Mouse (Mus musculus): ENCODE measurements around the gene Ston2. TPM values are rescaled to one million over a fixed set of nuclear protein-coding genes. Genes with fewer than 3 reads are reported as not detected.
"Not testable (repeated sequence)": the region's sequence is repeated elsewhere in the genome, so short reads cannot be mapped to it uniquely, and the experiment has no call there.

The Ston2 gene
- total RNA-seq, 2 experiments from 2014 or later, result 42.7 to 51.4 TPM

- peak; percentile 96 for DNase-seq
These were observed 198.1 kb downstream of the Ston2 start, which contains the start of gene Gtf2a1 for GRCm38 (mm10) chr12:91589847-91590690. TSS of gene Gtf2a1 (minus strand) at chr12:91590487.

- no peak for DNase-seq
These were observed 198.7 kb downstream of the Ston2 start for GRCm38 (mm10) chr12:91589542-91589846.

- peak; percentile 74 for DNase-seq
These were observed 199.3 kb downstream of the Ston2 start for GRCm38 (mm10) chr12:91588670-91589541.

GRCm38 (mm10) chr12:91588176-91588669 is 200.0 kb downstream of the Ston2 start:
- peak; percentile 88 for DNase-seq

- no peak for DNase-seq
These were observed 200.6 kb downstream of the Ston2 start for GRCm38 (mm10) chr12:91587491-91588033.

GRCm38 (mm10) chr12:91587077-91587476 is 201.1 kb downstream of the Ston2 start:
- DNase-seq, result no peak

GRCm38 (mm10) chr12:91585815-91586214 is 202.4 kb downstream of the Ston2 start:
- DNase-seq, result not testable (repeated sequence)

GRCm38 (mm10) chr12:91585206-91585605 is 203.0 kb downstream of the Ston2 start:
- DNase-seq, result no peak

- no peak for DNase-seq
These were observed 204.8 kb downstream of the Ston2 start for GRCm38 (mm10) chr12:91583409-91583808.

Small RNAs within 50 kb of the gene (microRNA-seq; reads per million reads assigned to microRNA genes)
- 0 reads per million in 2 experiments for gene Gm22015

Other genes with a start within 250 kb of the Ston2 start
- gene Gtf2a1, start 197.9 kb downstream of the Ston2 start, total RNA-seq (2021), result 10 to 100 TPM; 23.5 to 26.4 TPM
- 10 to 100 TPM; 46.8 to 50.4 TPM for gene Sel1l, start 60.8 kb upstream of the Ston2 start, total RNA-seq (2021)

Measured in gastrocnemius, postnatal 10 days (tissue).